20 mouse cellular contexts compared by ENCODE assay signal in genomic region chr3:28695608-28696007, GRCm38 (mm10). TPM values are rescaled to one million over a fixed set of nuclear protein-coding genes. Genes with fewer than 3 reads are reported as not detected.
DNase-seq lines count a peak whose midpoint lies in the region; ATAC-seq and TF ChIP-seq lines count a peak whose summit lies in the region.
"Had no signal": no experiment of that assay in that cellular context is flagged by ENCODE, and none has a peak within 500 bp of the region (broad histone marks: within the 10 kb centered on the region; RNA-seq: fewer than 3 reads in every experiment).

No protein-coding gene starts in this region.

- TF ChIP-seq EP300 in liver, postnatal 0 days (IDR thresholded peaks at IDR 0.05; ENCODE audit: low read depth): no peak

- H3K36me3 ChIP-seq in liver, adult 2 months (ENCODE audit: control insufficient read depth, insufficient read depth, low read length): no peaks in the 10 kb centered on the region
- no peaks in the 10 kb centered on the region for H3K36me3 ChIP-seq in intestine, embryonic 14.5 days (ENCODE audit: control insufficient read depth, insufficient read depth, low read length)
- no peaks in the 10 kb centered on the region for H3K36me3 ChIP-seq in liver, postnatal 0 days (replicated peaks; ENCODE audit: insufficient read depth, low read length)
- H3K36me3 ChIP-seq: neural tube, embryonic 12.5 days had no signal

- peak overlapping the region; percentile 92 for H3K27ac ChIP-seq in liver, adult 2 months (replicated peaks; ENCODE audit: insufficient read depth, low read depth, low read length)
- no peak overlapping the region for H3K27ac ChIP-seq in intestine, embryonic 14.5 days (ENCODE audit: low read depth)
- H3K27ac ChIP-seq in liver, postnatal 0 days (ENCODE audit: low read depth): peak overlapping the region; percentile 66
- H3K27ac ChIP-seq: heart, adult 2 months; neural tube, embryonic 12.5 days had no signal

- peak; percentile 85 for DNase-seq in liver, adult 2 months (ENCODE audit: extremely low read depth, low read depth, low spot score)
- no peak for DNase-seq in liver
- peak; percentile 59 for DNase-seq in intestine, embryonic 14.5 days (ENCODE audit: low spot score)
- peak; percentile 54 for DNase-seq in kidney, postnatal 10 days
- DNase-seq in liver, postnatal 0 days: no peak
- no peak for DNase-seq in layer of hippocampus, adult 8-10 months (ENCODE audit: low spot score in 2 of 2)
- no peak for DNase-seq in left cerebral cortex, postnatal 14 days (ENCODE audit: low spot score in 2 of 2)
- DNase-seq in gastrocnemius, postnatal 25 days: no peak
- DNase-seq: adrenal gland, adult 2 months; cerebellum, adult 9-11 months; heart, adult 2 months; thymus, adult 18-20 months had no signal

- peaks cover 16% of the 10 kb centered on the region for H3K79me2 ChIP-seq in liver, adult 2 months (ENCODE audit: control insufficient read depth, insufficient read depth, low read length)

- intact Hi-C loops in left cerebral cortex, postnatal 14 days (cut with DNase I): no loop called here

- H3K4me3 ChIP-seq in liver, adult 2 months (ENCODE audit: insufficient read depth, low read depth, low read length): peak overlapping the region; percentile 52
- H3K4me3 ChIP-seq in intestine, embryonic 14.5 days (ENCODE audit: low read depth, low read length): no peak overlapping the region
- no peak overlapping the region for H3K4me3 ChIP-seq in liver, postnatal 0 days (ENCODE audit: low read depth, low read length)
- H3K4me3 ChIP-seq: heart, adult 2 months; neural tube, embryonic 12.5 days had no signal

- H3K27me3 ChIP-seq in liver, adult 2 months (ENCODE audit: control insufficient read depth, insufficient read depth, low read length): no peaks in the 10 kb centered on the region
- no peaks in the 10 kb centered on the region for H3K27me3 ChIP-seq in intestine, embryonic 14.5 days (replicated peaks; ENCODE audit: control insufficient read depth, insufficient read depth, low read length)
- no peaks in the 10 kb centered on the region for H3K27me3 ChIP-seq in liver, postnatal 0 days (ENCODE audit: insufficient read depth, low read length)
- H3K27me3 ChIP-seq: neural tube, embryonic 12.5 days had no signal

- whole genome bisulfite sequencing in liver, adult 2 months: 24% methylated on average over 13 of the region's 13 CpGs
- 62% methylated on average over 13 of the region's 13 CpGs for WGBS in intestine, embryonic 14.5 days
- WGBS in liver, postnatal 0 days (ENCODE audit: insufficient replicate concordance): 58% methylated on average over 13 of the region's 13 CpGs

- H3K4me1 ChIP-seq in liver, adult 2 months (ENCODE audit: control insufficient read depth, insufficient read depth, low read length): peaks cover 10% of the 10 kb centered on the region
- H3K4me1 ChIP-seq in intestine, embryonic 14.5 days (replicated peaks; ENCODE audit: control insufficient read depth, insufficient read depth, low read length): no peaks in the 10 kb centered on the region
- H3K4me1 ChIP-seq in liver, postnatal 0 days (ENCODE audit: insufficient read depth): peaks cover 3% of the 10 kb centered on the region; the same call in 1 of the 2 replicates
- H3K4me1 ChIP-seq: neural tube, embryonic 12.5 days had no signal

- no peak; the same call in 1 of the 2 replicates for ATAC-seq in intestine, embryonic 14.5 days (replicated peaks; ENCODE audit: low FRiP score, low TSS enrichment, low read depth)
- ATAC-seq in liver, postnatal 0 days: peak; percentile 40
- ATAC-seq: inflammation-experienced regulatory T-cells, adult 6 months; lung, postnatal 0 days had no signal

- TF ChIP-seq POLR2A in liver, adult 2 months (IDR thresholded peaks at IDR 0.05; ENCODE audit: extremely low read depth, insufficient read depth, low read length): no peak

- TF ChIP-seq CTCF in liver, adult 2 months (IDR thresholded peaks at IDR 0.05; ENCODE audit: low read depth, low read length): no peak
- no peak for TF ChIP-seq CTCF in liver, postnatal 0 days (IDR thresholded peaks at IDR 0.05; ENCODE audit: low read depth)

- H3K9ac ChIP-seq in liver, adult 2 months (ENCODE audit: low read depth, low read length): peak overlapping the region; percentile 73
- no peak overlapping the region for H3K9ac ChIP-seq in intestine, embryonic 14.5 days (ENCODE audit: low read length)
- peak overlapping the region; percentile 44 for H3K9ac ChIP-seq in liver, postnatal 0 days (replicated peaks)
- H3K9ac ChIP-seq: neural tube, embryonic 12.5 days had no signal

- H3K4me2 ChIP-seq in intestine, embryonic 14.5 days (ENCODE audit: low read length): 0 out of 2 replicates have a peak overlapping the region, but pooled peaks have one; percentile 26
- H3K4me2 ChIP-seq in liver, postnatal 0 days (ENCODE audit: low read depth, low read length): peak overlapping the region; percentile 55
- H3K4me2 ChIP-seq: midbrain, embryonic 11.5 days; neural tube, embryonic 12.5 days had no signal

- H3K9me3 ChIP-seq in intestine, embryonic 14.5 days (ENCODE audit: control insufficient read depth, low read length): no peaks in the 10 kb centered on the region
- H3K9me3 ChIP-seq in liver, postnatal 0 days (ENCODE audit: low read length): no peaks in the 10 kb centered on the region
- H3K9me3 ChIP-seq: neural tube, embryonic 12.5 days had no signal

RNA-seq across cellular contexts. Expression of gene Slc2a2, which starts 2.1 kb away (rescaled TPM):
- 229 and 337 TPM in 2 replicates for total RNA-seq in liver, adult 2 months (2014; rRNA removed)
- polyA plus RNA-seq in liver, adult 2 months (2012; rRNA removed): 135 and 208 TPM in 2 replicates
- polyA plus RNA-seq in intestine, embryonic 14.5 days (2014; fragmentation: Nextera tagmentation; extraction: Ambion mirVana): 0.11 and 0.91 TPM in 2 replicates
- 135 TPM in 2 replicates for polyA plus RNA-seq in liver, postnatal 0 days (2015; fragmentation: Nextera tagmentation; extraction: Ambion mirVana)
- under 1 TPM in 1 of 4 experiments, not detected in 3; 0.07 TPM for total RNA-seq in layer of hippocampus, adult 8-10 months (2022)
- not detected for total RNA-seq in left cerebral cortex, postnatal 14 days (2021)
- not detected for total RNA-seq in gastrocnemius, postnatal 25 days (2021)
- total RNA-seq: heart, postnatal 25 days; left cerebral cortex, postnatal 10 days had no signal
- polyA plus RNA-seq: C2C12; embryonic facial prominence, embryonic 11.5 days; midbrain, embryonic 11.5 days had no signal

Comparison
In these comparisons a context has a peak if more than half of its experiments do, and no peak if none do; other contexts are left out.
1. DNase-seq: peak in liver, adult 2 months (single experiment), intestine, embryonic 14.5 days (single experiment) and kidney, postnatal 10 days (single experiment); none in liver (single experiment), liver, postnatal 0 days (single experiment), layer of hippocampus, adult 8-10 months (0 of 2), left cerebral cortex, postnatal 14 days (0 of 2) and gastrocnemius, postnatal 25 days (single experiment).
2. RNA of gene Slc2a2, which starts 2.1 kb away (total RNA-seq): 229 to 337 TPM in liver, adult 2 months; not detected in left cerebral cortex, postnatal 14 days, 0.07 TPM in layer of hippocampus, adult 8-10 months and not detected in gastrocnemius, postnatal 25 days; every median in the first group is over 100 times any median in the second.